Mouse (Mus musculus): ENCODE measurements around the gene Focad.

GRCm38 (mm10) chr4:88345065-88345464 is 250.6 kb downstream of the Focad start:
- TF ChIP-seq CTCF (IDR thresholded peaks at IDR 0.05; ENCODE audit: insufficient read depth, low read length), result no peak
- no peak for TF ChIP-seq POLR2A (IDR thresholded peaks at IDR 0.05; ENCODE audit: borderline replicate concordance, extremely low read depth, low read depth, low read length)
